Mouse (Mus musculus): ENCODE measurements at regions not wholly inside any gene's neighbourhood (a gene's known extent, or its start where the extent isn't known, plus 50 kb on each side); places are given as distances from the start of the nearest gene placed in this dataset.

- TF ChIP-seq CTCF (IDR thresholded peaks at IDR 0.05): no peak
- TF ChIP-seq EP300 (IDR thresholded peaks at IDR 0.05): no peak
Measured at GRCm38 (mm10) chr12:79973566-79974230, 139.1 kb downstream of the Zfp36l1 start.

Measured in lung, postnatal 0 days (tissue).